Mouse (Mus musculus) kidney, adult 2 months (tissue): ENCODE results near the gene Hfe2. TPM values are rescaled to one million over a fixed set of nuclear protein-coding genes. Genes with fewer than 3 reads are reported as not detected.
"Not testable (repeated sequence)": the region's sequence is repeated elsewhere in the genome, so short reads cannot be mapped to it uniquely, and the experiment has no call there.

Source experiments
- DNase-seq: peaks from one replicate; pipeline ENCODE4 v3.0.0; 2021
- H3K27ac ChIP-seq: fragments of 200-500 bp; 2 replicates; pipeline ENCODE4 v1.5.1; 2012; ENCODE audit warnings: low read depth, low read length, control low read depth, inconsistent platforms; ENCODE audit not compliant: insufficient read depth
- H3K27me3 ChIP-seq: fragments of 200-500 bp; replicated peaks from 2 replicates; pipeline ENCODE4 v1.6.1; 2012; ENCODE audit warnings: mild to moderate bottlenecking, moderate library complexity, low read length, inconsistent platforms; ENCODE audit not compliant: control insufficient read depth, insufficient read depth
- H3K36me3 ChIP-seq: fragments of 200-500 bp; 2 replicates; pipeline ENCODE4 v1.6.1; 2012; ENCODE audit warnings: mild to moderate bottlenecking, moderate library complexity, low read length, inconsistent platforms; ENCODE audit not compliant: control insufficient read depth, insufficient read depth
- H3K4me1 ChIP-seq: fragments of 200-500 bp; 2 replicates; pipeline ENCODE4 v1.6.1; 2011; ENCODE audit warnings: low read length; ENCODE audit not compliant: control insufficient read depth, insufficient read depth
- H3K4me3 ChIP-seq: fragments of 200-500 bp; 2 replicates; pipeline ENCODE4 v1.5.1; 2011; ENCODE audit warnings: mild to moderate bottlenecking, low read depth, low read length, control low read depth; ENCODE audit not compliant: insufficient read depth
- CTCF ChIP-seq: fragments of 200-500 bp; conservative IDR thresholded peaks from 2 replicates; pipeline ENCODE4 v1.5.1; 2011; ENCODE audit warnings: low read depth, mild to moderate bottlenecking, control low read depth, low read length, moderate library complexity, mixed read lengths; ENCODE audit not compliant: insufficient read depth, insufficient read length
- POLR2A ChIP-seq: fragments of 200-500 bp; IDR thresholded peaks from one replicate; pipeline ENCODE4 v1.6.1; 2011; ENCODE audit warnings: low read depth, low read length, control low read depth
- WGBS: fragments of 180-500 bp; shearing (Covaris S2); methylation state at CpG from one replicate; pipeline ENCODE4 v1.1.7; 2018; 5-methylcytosine and 5-hydroxymethylcytosine counted together
- polyA plus RNA-seq: library from polyadenylated mRNA; depleted of rRNA; stranded (reverse); fragments of >200 nt; gene quantifications from 2 replicates; pipeline ENCODE4 v1.2.3, GENCODE M21; 2012; rRNA removed

Hfe2 gene
- 0.23 and 3.9 TPM in 2 replicates for polyA plus RNA-seq

GRCm38 (mm10) chr3:96524914-96525313 is at the start of gene Hfe2:
Gene Hfe2, plus strand, starts transcription at chr3:96525172.
- no peak within 1 kb of the TSS for H3K27ac ChIP-seq
- H3K27me3 ChIP-seq = peaks cover 2% of the 10 kb centered on the region; the same call in 1 of the 2 replicates
- no peaks in the 10 kb centered on the region for H3K4me1 ChIP-seq
- TF ChIP-seq CTCF = no peak
- TF ChIP-seq POLR2A = no peak
- DNase-seq = no peak
- no peak within 1 kb of the TSS for H3K4me3 ChIP-seq
- H3K36me3 ChIP-seq = no peaks in the 10 kb centered on the region
- WGBS = 57% methylated on average over 4 of the region's 4 CpGs

- WGBS = 48% methylated on average over 3 of the region's 3 CpGs
- Histone ChIP-seq H3K27me3 (peaks cover 3% of the 10 kb centered on the region), H3K4me1 (peaks cover 3% of the 10 kb centered on the region; the same call in 1 of the 2 replicates), H3K4me3 (no peak overlapping the region), H3K27ac (no peak overlapping the region), H3K36me3 (no peaks in the 10 kb centered on the region)
- TF ChIP-seq POLR2A (no peak), CTCF (no peak)
- no peak for DNase-seq
Observed at GRCm38 (mm10) chr3:96477084-96477483, 47.9 kb upstream of the Hfe2 start.

- TF ChIP-seq CTCF (no peak), POLR2A (no peak)
- peaks cover 3% of the 10 kb centered on the region for H3K27me3 ChIP-seq
- no peak overlapping the region for H3K27ac ChIP-seq
- WGBS = 75% methylated on average over 6 of the region's 6 CpGs
- no peak for DNase-seq
- no peaks in the 10 kb centered on the region for H3K36me3 ChIP-seq
- peaks cover 3% of the 10 kb centered on the region; the same call in 1 of the 2 replicates for H3K4me1 ChIP-seq
- no peak overlapping the region for H3K4me3 ChIP-seq
Observed at GRCm38 (mm10) chr3:96477558-96477957, 47.4 kb upstream of the Hfe2 start.

GRCm38 (mm10) chr3:96479249-96479648 is 45.7 kb upstream of the Hfe2 start:
- Histone ChIP-seq H3K27me3 (peaks cover 3% of the 10 kb centered on the region; the same call in 1 of the 2 replicates), H3K4me3 (no peak overlapping the region), H3K27ac (no peak overlapping the region), H3K36me3 (no peaks in the 10 kb centered on the region), H3K4me1 (peaks cover 3% of the 10 kb centered on the region; the same call in 1 of the 2 replicates)
- 36% methylated on average over 3 of the region's 3 CpGs for WGBS
- no peak for DNase-seq
- TF ChIP-seq CTCF (no peak), POLR2A (no peak)

GRCm38 (mm10) chr3:96480684-96481270 is 44.2 kb upstream of the Hfe2 start:
- Histone ChIP-seq H3K36me3 (no peaks in the 10 kb centered on the region), H3K4me1 (no peaks in the 10 kb centered on the region), H3K4me3 (no peak overlapping the region), H3K27me3 (peaks cover 1% of the 10 kb centered on the region; the same call in 1 of the 2 replicates), H3K27ac (no peak overlapping the region)
- TF ChIP-seq POLR2A = no peak
- no peak for TF ChIP-seq CTCF
- DNase-seq = no peak
- WGBS = 92% methylated on average over 4 of the region's 4 CpGs

GRCm38 (mm10) chr3:96481856-96482255 is 43.1 kb upstream of the Hfe2 start:
- DNase-seq = no peak
- Histone ChIP-seq H3K36me3 (no peaks in the 10 kb centered on the region), H3K27me3 (peaks cover 1% of the 10 kb centered on the region; the same call in 1 of the 2 replicates), H3K4me1 (no peaks in the 10 kb centered on the region), H3K27ac (no peak overlapping the region), H3K4me3 (no peak overlapping the region)
- 92% methylated on average over 3 of the region's 3 CpGs for WGBS
- TF ChIP-seq CTCF (no peak), POLR2A (no peak)

- Histone ChIP-seq H3K27me3 (peaks cover 1% of the 10 kb centered on the region; the same call in 1 of the 2 replicates), H3K27ac (no peak overlapping the region), H3K4me1 (0 out of 2 replicates have a peak, but pooled peaks cover 2% of the 10 kb centered on the region), H3K4me3 (no peak overlapping the region), H3K36me3 (no peaks in the 10 kb centered on the region)
- 93% methylated on average over 13 of the region's 13 CpGs for WGBS
- TF ChIP-seq POLR2A (no peak), CTCF (no peak)
- no peak for DNase-seq
Observed at GRCm38 (mm10) chr3:96482451-96482850, 42.5 kb upstream of the Hfe2 start.

- H3K4me1 ChIP-seq = not testable (repeated sequence)
- WGBS = 60% methylated on average over 7 of the region's 7 CpGs
- peak; percentile 27; the same call in 1 of the 2 replicates for TF ChIP-seq CTCF
Observed at GRCm38 (mm10) chr3:96483044-96483443, 41.9 kb upstream of the Hfe2 start.

More at GRCm38 (mm10) chr3:96483044-96483443, 41.9 kb upstream of the Hfe2 start:
- H3K27ac ChIP-seq, H3K27me3 ChIP-seq, DNase-seq, H3K4me3 ChIP-seq, H3K36me3 ChIP-seq: not testable (repeated sequence)
